Comparison of ENCODE assay signal across 9 mouse cellular contexts in genomic region chr16:21321188-21322070, GRCm38 (mm10).
A peak's percentile ranks its signal among the peaks of the same experiment; 100 is the strongest.
DNase-seq lines count a peak whose midpoint lies in the region; ATAC-seq lines count a peak whose summit lies in the region.
"Had no signal": no experiment of that assay in that cellular context is flagged by ENCODE, and none has a peak within 500 bp of the region (broad histone marks: within the 10 kb centered on the region; RNA-seq: fewer than 3 reads in every experiment).

No protein-coding gene starts in this region.

- H3K4me3 ChIP-seq in midbrain, embryonic 13.5 days (replicated peaks), result no peak overlapping the region
- no peak overlapping the region for H3K4me3 ChIP-seq in midbrain, embryonic 16.5 days (ENCODE audit: low read depth, low read length)
- no peak overlapping the region for H3K4me3 ChIP-seq in embryonic facial prominence, embryonic 12.5 days

- H3K4me1 ChIP-seq in midbrain, embryonic 13.5 days (replicated peaks), result peaks cover 7% of the 10 kb centered on the region
- H3K4me1 ChIP-seq in midbrain, embryonic 16.5 days (ENCODE audit: control insufficient read depth, insufficient read depth, low read length), result no peaks in the 10 kb centered on the region; the same call in 1 of the 2 replicates
- H3K4me1 ChIP-seq in embryonic facial prominence, embryonic 12.5 days, result peaks cover 31% of the 10 kb centered on the region

- intact Hi-C loops in heart, postnatal 25 days (cut with DNase I), result no loop called here

- H3K36me3 ChIP-seq in midbrain, embryonic 13.5 days, result no peaks in the 10 kb centered on the region
- no peaks in the 10 kb centered on the region for H3K36me3 ChIP-seq in midbrain, embryonic 16.5 days (ENCODE audit: control insufficient read depth, insufficient read depth, low read length)
- no peaks in the 10 kb centered on the region for H3K36me3 ChIP-seq in embryonic facial prominence, embryonic 12.5 days

- no peak overlapping the region for H3K9ac ChIP-seq in midbrain, embryonic 13.5 days (replicated peaks)
- no peak overlapping the region for H3K9ac ChIP-seq in midbrain, embryonic 16.5 days (ENCODE audit: low read depth, low read length)
- no peak overlapping the region; the same call in 1 of the 2 replicates for H3K9ac ChIP-seq in embryonic facial prominence, embryonic 12.5 days

- H3K27me3 ChIP-seq in midbrain, embryonic 13.5 days, result no peaks in the 10 kb centered on the region
- no peaks in the 10 kb centered on the region for H3K27me3 ChIP-seq in midbrain, embryonic 16.5 days (ENCODE audit: control insufficient read depth, insufficient read depth, low read depth, low read length)
- no peaks in the 10 kb centered on the region for H3K27me3 ChIP-seq in embryonic facial prominence, embryonic 12.5 days

- ATAC-seq in midbrain, embryonic 13.5 days, result 0 out of 2 replicates have a peak, but pooled peaks have one; percentile 44
- no peak for ATAC-seq in midbrain, embryonic 16.5 days
- no peak for ATAC-seq in embryonic facial prominence, embryonic 12.5 days (ENCODE audit: insufficient number of reproducible peaks, insufficient read depth, low FRiP score, low TSS enrichment)

- no peak overlapping the region for H3K4me2 ChIP-seq in midbrain, embryonic 13.5 days (replicated peaks)
- no peak overlapping the region for H3K4me2 ChIP-seq in midbrain, embryonic 16.5 days (ENCODE audit: low read length)
- H3K4me2 ChIP-seq in embryonic facial prominence, embryonic 12.5 days (replicated peaks), result no peak overlapping the region

- peak; percentile 91 for DNase-seq in heart, adult 11 months
- no peak for DNase-seq in heart, postnatal 25 days (ENCODE audit: low spot score)
- DNase-seq in lung, postnatal 4 days, result peak; percentile 53 to 65
- no peak for DNase-seq in thymus, adult 18-20 months
- no peak for DNase-seq in adrenal gland, postnatal 4 days (ENCODE audit: low spot score in 2 of 2)
- DNase-seq: kidney, adult 18-20 months had no signal

- H3K27ac ChIP-seq in midbrain, embryonic 13.5 days, result no peak overlapping the region
- no peak overlapping the region for H3K27ac ChIP-seq in midbrain, embryonic 16.5 days (ENCODE audit: low read length)
- H3K27ac ChIP-seq in embryonic facial prominence, embryonic 12.5 days, result peak overlapping the region; percentile 56

- WGBS in midbrain, embryonic 13.5 days, result 54% methylated on average over 18 of the region's 18 CpGs
- 49% methylated on average over 18 of the region's 18 CpGs for WGBS in midbrain, embryonic 16.5 days
- 30% methylated on average over 18 of the region's 18 CpGs for WGBS in embryonic facial prominence, embryonic 12.5 days

- H3K9me3 ChIP-seq in midbrain, embryonic 13.5 days, result no peaks in the 10 kb centered on the region
- H3K9me3 ChIP-seq in midbrain, embryonic 16.5 days (replicated peaks; ENCODE audit: control insufficient read depth, low read length, poor library complexity, severe bottlenecking), result no peaks in the 10 kb centered on the region
- H3K9me3 ChIP-seq in embryonic facial prominence, embryonic 12.5 days, result no peaks in the 10 kb centered on the region

Comparison
In these comparisons a context has a peak if more than half of its experiments do, and no peak if none do; other contexts are left out.
1. DNase-seq: peak in heart, adult 11 months (single experiment) and lung, postnatal 4 days (2 of 2); none in heart, postnatal 25 days (single experiment), thymus, adult 18-20 months (0 of 2) and adrenal gland, postnatal 4 days (0 of 2).